Mouse (Mus musculus) testis, adult 2 months (tissue): ENCODE results near the gene Bcl3. TPM values are rescaled to one million over a fixed set of nuclear protein-coding genes. Genes with fewer than 3 reads are reported as not detected.
A peak's percentile ranks its signal among the peaks of the same experiment; 100 is the strongest.

Experiments used
- H3K27ac ChIP-seq: fragments of 200-500 bp; 2 replicates; pipeline ENCODE4 v1.5.1; 2012; ENCODE audit warnings: low read depth, low read length; ENCODE audit not compliant: control insufficient read depth, insufficient read depth
- H3K27me3 ChIP-seq: fragments of 200-500 bp; 2 replicates; pipeline ENCODE4 v1.6.1; 2012; ENCODE audit warnings: mild to moderate bottlenecking, low read length, moderate library complexity; ENCODE audit not compliant: control insufficient read depth, insufficient read depth
- H3K36me3 ChIP-seq: fragments of 200-500 bp; 2 replicates; pipeline ENCODE4 v1.6.1; 2012; ENCODE audit warnings: mild to moderate bottlenecking, low read length; ENCODE audit not compliant: control insufficient read depth, insufficient read depth
- H3K4me1 ChIP-seq: fragments of 200-500 bp; 2 replicates; pipeline ENCODE4 v1.6.1; 2012; ENCODE audit warnings: low read length; ENCODE audit not compliant: control insufficient read depth, insufficient read depth
- H3K4me3 ChIP-seq: fragments of 200-500 bp; 2 replicates; pipeline ENCODE4 v1.5.1; 2012; ENCODE audit warnings: low read depth, mild to moderate bottlenecking, low read length, moderate library complexity, mixed read lengths; ENCODE audit not compliant: control insufficient read depth
- CTCF ChIP-seq: fragments of 200-500 bp; IDR thresholded peaks from 2 replicates; pipeline ENCODE4 v1.5.1; 2012; ENCODE audit warnings: low read depth, mild to moderate bottlenecking, inconsistent platforms, low read length, moderate library complexity; ENCODE audit not compliant: control insufficient read depth, insufficient read depth, insufficient replicate concordance
- POLR2A ChIP-seq: fragments of 200-500 bp; IDR thresholded peaks from 2 replicates; pipeline ENCODE4 v1.6.1; 2012; ENCODE audit warnings: low read depth, mild to moderate bottlenecking, inconsistent platforms, low read length, moderate library complexity; ENCODE audit not compliant: control insufficient read depth
- polyA plus RNA-seq: library from polyadenylated mRNA; depleted of rRNA; stranded (reverse); fragments of >200 nt; gene quantifications from 2 replicates; pipeline ENCODE4 v1.2.3, GENCODE M21; 2012; rRNA removed

Bcl3 gene
- 4.4 and 5.9 TPM in 2 replicates for polyA plus RNA-seq

GRCm38 (mm10) chr7:19822604-19823058, at the start of gene Bcl3:
TSS of gene Bcl3 (minus strand) at chr7:19822770.
- no peaks in the 10 kb centered on the region for H3K36me3 ChIP-seq
- no peak for TF ChIP-seq CTCF
- 0 out of 2 replicates have a peak, but pooled peaks have one; percentile 8 for TF ChIP-seq POLR2A
- H3K27me3 ChIP-seq, result no peaks in the 10 kb centered on the region; the same call in 1 of the 2 replicates
- peaks cover 20% of the 10 kb centered on the region for H3K4me1 ChIP-seq
- H3K4me3 ChIP-seq, result peak within 1 kb of the TSS; percentile 55
- peak within 1 kb of the TSS; percentile 85 for H3K27ac ChIP-seq

GRCm38 (mm10) chr7:19871943-19872601, 49.5 kb upstream of the Bcl3 start:
- no peaks in the 10 kb centered on the region for H3K27me3 ChIP-seq
- TF ChIP-seq POLR2A, result no peak
- TF ChIP-seq CTCF, result peak; percentile 47; the same call in 1 of the 2 replicates
- H3K27ac ChIP-seq, result no peak overlapping the region

GRCm38 (mm10) chr7:19871137-19871621, 48.6 kb upstream of the Bcl3 start:
- Histone ChIP-seq H3K4me1 (peaks cover 9% of the 10 kb centered on the region), H3K4me3 (no peak overlapping the region), H3K27ac (no peak overlapping the region), H3K36me3 (no peaks in the 10 kb centered on the region), H3K27me3 (no peaks in the 10 kb centered on the region)
- TF ChIP-seq POLR2A (no peak), CTCF (no peak)

More at GRCm38 (mm10) chr7:19871943-19872601, 49.5 kb upstream of the Bcl3 start:
- no peak overlapping the region for H3K4me3 ChIP-seq
- H3K36me3 ChIP-seq, result no peaks in the 10 kb centered on the region
- peaks cover 3% of the 10 kb centered on the region for H3K4me1 ChIP-seq

GRCm38 (mm10) chr7:19867751-19868399, 45.3 kb upstream of the Bcl3 start:
- H3K27ac ChIP-seq, result no peak overlapping the region
- H3K27me3 ChIP-seq, result no peaks in the 10 kb centered on the region
- no peaks in the 10 kb centered on the region for H3K36me3 ChIP-seq
- H3K4me3 ChIP-seq, result no peak overlapping the region
- peaks cover 11% of the 10 kb centered on the region for H3K4me1 ChIP-seq
- no peak for TF ChIP-seq CTCF

GRCm38 (mm10) chr7:19866490-19866889, 43.9 kb upstream of the Bcl3 start:
- peaks cover 11% of the 10 kb centered on the region for H3K4me1 ChIP-seq
- 0 out of 2 replicates have a peak overlapping the region, but pooled peaks have one; percentile 22 for H3K27ac ChIP-seq
- no peak overlapping the region for H3K4me3 ChIP-seq
- TF ChIP-seq CTCF (no peak), POLR2A (no peak)
- no peaks in the 10 kb centered on the region for H3K27me3 ChIP-seq
- H3K36me3 ChIP-seq, result no peaks in the 10 kb centered on the region

GRCm38 (mm10) chr7:19865246-19866036, 42.9 kb upstream of the Bcl3 start:
- TF ChIP-seq CTCF (no peak), POLR2A (no peak)
- H3K27ac ChIP-seq, result peak overlapping the region; percentile 58; the same call in 1 of the 2 replicates
- no peak overlapping the region for H3K4me3 ChIP-seq
- no peaks in the 10 kb centered on the region for H3K27me3 ChIP-seq
- H3K4me1 ChIP-seq, result peaks cover 11% of the 10 kb centered on the region
- no peaks in the 10 kb centered on the region for H3K36me3 ChIP-seq
